Mouse (Mus musculus) testis, adult 2 months (tissue): ENCODE data around the gene Cyfip2. TPM values are rescaled to one million over a fixed set of nuclear protein-coding genes. Genes with fewer than 3 reads are reported as not detected.

Source experiments
- H3K27ac ChIP-seq: fragments of 200-500 bp; 2 replicates; pipeline ENCODE4 v1.5.1; 2012; ENCODE audit warnings: low read depth, low read length; ENCODE audit not compliant: control insufficient read depth, insufficient read depth
- H3K27me3 ChIP-seq: fragments of 200-500 bp; 2 replicates; pipeline ENCODE4 v1.6.1; 2012; ENCODE audit warnings: mild to moderate bottlenecking, low read length, moderate library complexity; ENCODE audit not compliant: control insufficient read depth, insufficient read depth
- H3K36me3 ChIP-seq: fragments of 200-500 bp; 2 replicates; pipeline ENCODE4 v1.6.1; 2012; ENCODE audit warnings: mild to moderate bottlenecking, low read length; ENCODE audit not compliant: control insufficient read depth, insufficient read depth
- H3K4me1 ChIP-seq: fragments of 200-500 bp; 2 replicates; pipeline ENCODE4 v1.6.1; 2012; ENCODE audit warnings: low read length; ENCODE audit not compliant: control insufficient read depth, insufficient read depth
- H3K4me3 ChIP-seq: fragments of 200-500 bp; 2 replicates; pipeline ENCODE4 v1.5.1; 2012; ENCODE audit warnings: low read depth, mild to moderate bottlenecking, low read length, moderate library complexity, mixed read lengths; ENCODE audit not compliant: control insufficient read depth
- CTCF ChIP-seq: fragments of 200-500 bp; IDR thresholded peaks from 2 replicates; pipeline ENCODE4 v1.5.1; 2012; ENCODE audit warnings: low read depth, mild to moderate bottlenecking, inconsistent platforms, low read length, moderate library complexity; ENCODE audit not compliant: control insufficient read depth, insufficient read depth, insufficient replicate concordance
- POLR2A ChIP-seq: fragments of 200-500 bp; IDR thresholded peaks from 2 replicates; pipeline ENCODE4 v1.6.1; 2012; ENCODE audit warnings: low read depth, mild to moderate bottlenecking, inconsistent platforms, low read length, moderate library complexity; ENCODE audit not compliant: control insufficient read depth
- polyA plus RNA-seq: library from polyadenylated mRNA; depleted of rRNA; stranded (reverse); fragments of >200 nt; gene quantifications from 2 replicates; pipeline ENCODE4 v1.2.3, GENCODE M21; 2012

The Cyfip2 gene
- polyA plus RNA-seq, 1 experiment = 1.6 TPM

- H3K4me3 ChIP-seq = no peak overlapping the region
- no peaks in the 10 kb centered on the region for H3K27me3 ChIP-seq
- no peaks in the 10 kb centered on the region for H3K36me3 ChIP-seq
- no peak overlapping the region for H3K27ac ChIP-seq
- no peak for TF ChIP-seq POLR2A
- TF ChIP-seq CTCF = no peak
- no peaks in the 10 kb centered on the region for H3K4me1 ChIP-seq
Observed at GRCm38 (mm10) chr11:46286803-46287202, 25.9 kb downstream of the Cyfip2 start.

- no peak overlapping the region for H3K27ac ChIP-seq
- TF ChIP-seq POLR2A (no peak), CTCF (no peak)
- no peaks in the 10 kb centered on the region for H3K36me3 ChIP-seq
- H3K27me3 ChIP-seq = no peaks in the 10 kb centered on the region
- H3K4me3 ChIP-seq = no peak overlapping the region
- no peaks in the 10 kb centered on the region for H3K4me1 ChIP-seq
Observed at GRCm38 (mm10) chr11:46283800-46284199, 28.9 kb downstream of the Cyfip2 start.

GRCm38 (mm10) chr11:46282612-46283011, 30.0 kb downstream of the Cyfip2 start:
- TF ChIP-seq POLR2A = no peak
- no peak for TF ChIP-seq CTCF
- Histone ChIP-seq H3K4me3 (no peak overlapping the region), H3K27ac (no peak overlapping the region), H3K4me1 (no peaks in the 10 kb centered on the region; the same call in 1 of the 2 replicates), H3K27me3 (no peaks in the 10 kb centered on the region), H3K36me3 (no peaks in the 10 kb centered on the region)

GRCm38 (mm10) chr11:46278709-46279108, 34.0 kb downstream of the Cyfip2 start:
- no peaks in the 10 kb centered on the region for H3K27me3 ChIP-seq
- TF ChIP-seq CTCF (no peak), POLR2A (no peak)
- no peak overlapping the region for H3K27ac ChIP-seq
- no peak overlapping the region for H3K4me3 ChIP-seq
- no peaks in the 10 kb centered on the region; the same call in 1 of the 2 replicates for H3K4me1 ChIP-seq
- H3K36me3 ChIP-seq = no peaks in the 10 kb centered on the region

GRCm38 (mm10) chr11:46278140-46278539, 34.5 kb downstream of the Cyfip2 start:
- no peaks in the 10 kb centered on the region for H3K27me3 ChIP-seq
- TF ChIP-seq CTCF (no peak), POLR2A (no peak)
- H3K4me3 ChIP-seq = no peak overlapping the region
- H3K27ac ChIP-seq = no peak overlapping the region
- H3K36me3 ChIP-seq = no peaks in the 10 kb centered on the region
- H3K4me1 ChIP-seq = no peaks in the 10 kb centered on the region; the same call in 1 of the 2 replicates

GRCm38 (mm10) chr11:46276778-46277177, 35.9 kb downstream of the Cyfip2 start:
- no peak overlapping the region for H3K27ac ChIP-seq
- no peak for TF ChIP-seq POLR2A
- peak; percentile 88; the same call in 1 of the 2 replicates for TF ChIP-seq CTCF
- H3K4me3 ChIP-seq = no peak overlapping the region
- H3K36me3 ChIP-seq = no peaks in the 10 kb centered on the region
- no peaks in the 10 kb centered on the region for H3K27me3 ChIP-seq
- no peaks in the 10 kb centered on the region; the same call in 1 of the 2 replicates for H3K4me1 ChIP-seq

- TF ChIP-seq CTCF (no peak), POLR2A (no peak)
- Histone ChIP-seq H3K4me1 (no peaks in the 10 kb centered on the region; the same call in 1 of the 2 replicates), H3K27ac (no peak overlapping the region), H3K36me3 (no peaks in the 10 kb centered on the region), H3K4me3 (no peak overlapping the region), H3K27me3 (no peaks in the 10 kb centered on the region)
Observed at GRCm38 (mm10) chr11:46276168-46276567, 36.5 kb downstream of the Cyfip2 start.

GRCm38 (mm10) chr11:46275302-46275701, 37.4 kb downstream of the Cyfip2 start:
- Histone ChIP-seq H3K4me1 (no peaks in the 10 kb centered on the region; the same call in 1 of the 2 replicates), H3K27me3 (no peaks in the 10 kb centered on the region), H3K36me3 (no peaks in the 10 kb centered on the region), H3K4me3 (no peak overlapping the region), H3K27ac (no peak overlapping the region)
- TF ChIP-seq CTCF = peak; percentile 81; the same call in 1 of the 2 replicates
- no peak for TF ChIP-seq POLR2A
